Mouse (Mus musculus): ENCODE measurements around the gene Maf. TPM values are rescaled to one million over a fixed set of nuclear protein-coding genes. Genes with fewer than 3 reads are reported as not detected.

Gene Maf
- polyA plus RNA-seq, 1 experiment from 2014 or later: 14.8 TPM

GRCm38 (mm10) chr8:115650110-115650521 is 57.5 kb downstream of the Maf start:
- Histone ChIP-seq H3K36me3 (ENCODE audit: insufficient read depth, low read length) (no peaks in the 10 kb centered on the region), H3K9me3 (replicated peaks; ENCODE audit: low read length) (no peaks in the 10 kb centered on the region), H3K4me1 (replicated peaks; ENCODE audit: insufficient read depth, low read length) (no peaks in the 10 kb centered on the region), H3K27ac (no peak overlapping the region), H3K9ac (ENCODE audit: low read depth, low read length) (no peak overlapping the region), H3K4me2 (ENCODE audit: low read length) (no peak overlapping the region), H3K4me3 (replicated peaks; ENCODE audit: low read depth, low read length) (no peak overlapping the region), H3K27me3 (ENCODE audit: insufficient read depth, low read length) (no peaks in the 10 kb centered on the region)
- no peak for TF ChIP-seq CTCF (IDR thresholded peaks at IDR 0.05; ENCODE audit: low read depth)
- 68% methylated on average over 3 of the region's 3 CpGs for WGBS
- no peak for ATAC-seq (replicated peaks; ENCODE audit: low FRiP score, low read depth)
- DNase-seq (ENCODE audit: low spot score): peak; percentile 15

GRCm38 (mm10) chr8:115645139-115645538 is 62.5 kb downstream of the Maf start:
- Histone ChIP-seq H3K36me3 (ENCODE audit: insufficient read depth, low read length) (no peaks in the 10 kb centered on the region), H3K9ac (ENCODE audit: low read depth, low read length) (no peak overlapping the region), H3K4me3 (replicated peaks; ENCODE audit: low read depth, low read length) (no peak overlapping the region), H3K4me1 (replicated peaks; ENCODE audit: insufficient read depth, low read length) (no peaks in the 10 kb centered on the region), H3K27ac (no peak overlapping the region), H3K27me3 (ENCODE audit: insufficient read depth, low read length) (no peaks in the 10 kb centered on the region), H3K9me3 (replicated peaks; ENCODE audit: low read length) (no peaks in the 10 kb centered on the region), H3K4me2 (ENCODE audit: low read length) (no peak overlapping the region)
- no peak for ATAC-seq (replicated peaks; ENCODE audit: low FRiP score, low read depth)
- no peak for DNase-seq (ENCODE audit: low spot score)
- no peak for TF ChIP-seq CTCF (IDR thresholded peaks at IDR 0.05; ENCODE audit: low read depth)
- WGBS: 73% methylated on average over 1 of the region's 1 CpGs

- H3K4me1 ChIP-seq (replicated peaks; ENCODE audit: insufficient read depth, low read length): no peaks in the 10 kb centered on the region
- H3K27ac ChIP-seq: no peak overlapping the region
- no peak overlapping the region for H3K9ac ChIP-seq (ENCODE audit: low read depth, low read length)
- H3K27me3 ChIP-seq (ENCODE audit: insufficient read depth, low read length): no peaks in the 10 kb centered on the region
- ATAC-seq (replicated peaks; ENCODE audit: low FRiP score, low read depth) (no peak), DNase-seq (ENCODE audit: low spot score) (no peak)
- no peak overlapping the region for H3K4me2 ChIP-seq (ENCODE audit: low read length)
- 88% methylated on average over 5 of the region's 5 CpGs for WGBS
- TF ChIP-seq CTCF (IDR thresholded peaks at IDR 0.05; ENCODE audit: low read depth): no peak
- no peaks in the 10 kb centered on the region for H3K36me3 ChIP-seq (ENCODE audit: insufficient read depth, low read length)
- no peak overlapping the region for H3K4me3 ChIP-seq (replicated peaks; ENCODE audit: low read depth, low read length)
- no peaks in the 10 kb centered on the region for H3K9me3 ChIP-seq (replicated peaks; ENCODE audit: low read length)
These were observed 65.7 kb downstream of the Maf start for GRCm38 (mm10) chr8:115641936-115642335.

GRCm38 (mm10) chr8:115639951-115640350 is 67.6 kb downstream of the Maf start:
- Histone ChIP-seq H3K27me3 (ENCODE audit: insufficient read depth, low read length) (no peaks in the 10 kb centered on the region), H3K9me3 (replicated peaks; ENCODE audit: low read length) (no peaks in the 10 kb centered on the region), H3K4me3 (replicated peaks; ENCODE audit: low read depth, low read length) (no peak overlapping the region), H3K4me2 (ENCODE audit: low read length) (no peak overlapping the region), H3K36me3 (ENCODE audit: insufficient read depth, low read length) (no peaks in the 10 kb centered on the region), H3K4me1 (replicated peaks; ENCODE audit: insufficient read depth, low read length) (no peaks in the 10 kb centered on the region), H3K9ac (ENCODE audit: low read depth, low read length) (no peak overlapping the region), H3K27ac (no peak overlapping the region)
- no peak for TF ChIP-seq CTCF (IDR thresholded peaks at IDR 0.05; ENCODE audit: low read depth)
- DNase-seq (ENCODE audit: low spot score) (no peak), ATAC-seq (replicated peaks; ENCODE audit: low FRiP score, low read depth) (no peak)
- 57% methylated on average over 5 of the region's 5 CpGs for WGBS

- H3K9me3 ChIP-seq (replicated peaks; ENCODE audit: low read length): no peaks in the 10 kb centered on the region
- no peak overlapping the region for H3K27ac ChIP-seq
- 77% methylated on average over 6 of the region's 6 CpGs for WGBS
- H3K36me3 ChIP-seq (ENCODE audit: insufficient read depth, low read length): no peaks in the 10 kb centered on the region
- H3K4me3 ChIP-seq (replicated peaks; ENCODE audit: low read depth, low read length): no peak overlapping the region
- peak; percentile 50 for DNase-seq (ENCODE audit: low spot score)
- no peak for ATAC-seq (replicated peaks; ENCODE audit: low FRiP score, low read depth)
- H3K4me2 ChIP-seq (ENCODE audit: low read length): no peak overlapping the region
- H3K27me3 ChIP-seq (ENCODE audit: insufficient read depth, low read length): no peaks in the 10 kb centered on the region
- TF ChIP-seq CTCF (IDR thresholded peaks at IDR 0.05; ENCODE audit: low read depth): no peak
- no peak overlapping the region for H3K9ac ChIP-seq (ENCODE audit: low read depth, low read length)
- no peaks in the 10 kb centered on the region for H3K4me1 ChIP-seq (replicated peaks; ENCODE audit: insufficient read depth, low read length)
These were observed 70.8 kb downstream of the Maf start for GRCm38 (mm10) chr8:115636751-115637150.
